Mouse (Mus musculus) embryonic fibroblast, embryonic 13.5 days (primary cell): ENCODE measurements at regions not wholly inside any gene's neighbourhood (a gene's known extent, or its start where the extent isn't known, plus 50 kb on each side); places are given as distances from the start of the nearest gene placed in this dataset.
"Not testable (repeated sequence)": the region's sequence is repeated elsewhere in the genome, so short reads cannot be mapped to it uniquely, and the experiment has no call there.

Experiments
- CTCF ChIP-seq: IDR thresholded peaks from 2 replicates; pipeline ENCODE4 v1.5.1; 2011; ENCODE audit warnings: mild to moderate bottlenecking, control low read depth, low read length, moderate library complexity, borderline replicate concordance; ENCODE audit not compliant: insufficient read depth
- POLR2A ChIP-seq: IDR thresholded peaks from 2 replicates; pipeline ENCODE4 v1.6.1; 2011; ENCODE audit warnings: low read depth, mild to moderate bottlenecking, control low read depth, low read length, moderate library complexity

- not testable (repeated sequence) for TF ChIP-seq POLR2A, CTCF
Measured at GRCm38 (mm10) chr17:17005267-17005666, 58.6 kb upstream of the Zfp960 start.
